Mouse (Mus musculus) skeletal muscle tissue, adult 2 months (tissue): ENCODE data around the gene Ccdc88a.

ENCODE experiments used
- DNase-seq: peaks from one replicate; pipeline ENCODE4 v3.0.0-alpha.2; 2012; ENCODE audit warnings: low read depth, low spot score

Gene Ccdc88a

GRCm38 (mm10) chr11:29373396-29374273, at the start of gene Ccdc88a:
Ccdc88a (plus strand) TSS chr11:29373658.
- peak; percentile 89 for DNase-seq

- no peak for DNase-seq
Measured at GRCm38 (mm10) chr11:29335505-29335904, 38.0 kb upstream of the Ccdc88a start.

GRCm38 (mm10) chr11:29341259-29341658, 32.2 kb upstream of the Ccdc88a start:
- no peak for DNase-seq

GRCm38 (mm10) chr11:29344891-29345657, 28.4 kb upstream of the Ccdc88a start:
- DNase-seq, result no peak

GRCm38 (mm10) chr11:29345673-29346286, 27.7 kb upstream of the Ccdc88a start:
- DNase-seq, result no peak

GRCm38 (mm10) chr11:29350891-29351290, 22.6 kb upstream of the Ccdc88a start:
- no peak for DNase-seq

GRCm38 (mm10) chr11:29352214-29352613, 21.2 kb upstream of the Ccdc88a start:
- DNase-seq, result no peak

GRCm38 (mm10) chr11:29368161-29368560, 5.3 kb upstream of the Ccdc88a start:
- no peak for DNase-seq

- no peak for DNase-seq
Measured at GRCm38 (mm10) chr11:29373050-29373395, 435 bp upstream of the Ccdc88a start.

GRCm38 (mm10) chr11:29374274-29374656, 807 bp downstream of the Ccdc88a start:
- DNase-seq, result peak; percentile 4

GRCm38 (mm10) chr11:29376635-29377034, 3.2 kb downstream of the Ccdc88a start:
- no peak for DNase-seq

- DNase-seq, result no peak
Measured at GRCm38 (mm10) chr11:29378751-29379150, 5.3 kb downstream of the Ccdc88a start.

- DNase-seq, result no peak
Measured at GRCm38 (mm10) chr11:29383493-29383892, 10.0 kb downstream of the Ccdc88a start.

GRCm38 (mm10) chr11:29384001-29384400, 10.5 kb downstream of the Ccdc88a start:
- DNase-seq, result peak; percentile 2

GRCm38 (mm10) chr11:29384617-29385016, 11.2 kb downstream of the Ccdc88a start:
- no peak for DNase-seq

GRCm38 (mm10) chr11:29389913-29390312, 16.5 kb downstream of the Ccdc88a start:
- no peak for DNase-seq

- DNase-seq, result no peak
Measured at GRCm38 (mm10) chr11:29395135-29395746, 21.8 kb downstream of the Ccdc88a start.

- no peak for DNase-seq
Measured at GRCm38 (mm10) chr11:29400374-29400773, 26.9 kb downstream of the Ccdc88a start.

- DNase-seq, result no peak
Measured at GRCm38 (mm10) chr11:29406292-29406691, 32.8 kb downstream of the Ccdc88a start.

- DNase-seq, result no peak
Measured at GRCm38 (mm10) chr11:29423496-29423895, 50.0 kb downstream of the Ccdc88a start.

GRCm38 (mm10) chr11:29428774-29429173, 55.3 kb downstream of the Ccdc88a start:
- peak; percentile 47 for DNase-seq

- DNase-seq, result no peak
Measured at GRCm38 (mm10) chr11:29431011-29431410, 57.6 kb downstream of the Ccdc88a start.
